Mouse (Mus musculus) embryo, embryonic 10 days (tissue): ENCODE measurements at regions not wholly inside any gene's neighbourhood (a gene's known extent, or its start where the extent isn't known, plus 50 kb on each side); places are given as distances from the start of the nearest gene placed in this dataset.
A peak's percentile ranks its signal among the peaks of the same experiment; 100 is the strongest.

Experiments
- DNase-seq: peaks from one replicate; pipeline ENCODE4 v3.0.0-alpha.2; 2015; ENCODE audit warnings: low spot score

GRCm38 (mm10) chr2:9267675-9268074 lies 613.4 kb upstream of the 4930412O13Rik start:
- no peak for DNase-seq

GRCm38 (mm10) chr2:9283441-9283840 lies 597.6 kb upstream of the 4930412O13Rik start:
- no peak for DNase-seq

GRCm38 (mm10) chr2:9285800-9286199 lies 595.3 kb upstream of the 4930412O13Rik start:
- no peak for DNase-seq

- no peak for DNase-seq
Measured at GRCm38 (mm10) chr2:9287077-9287476, 594.0 kb upstream of the 4930412O13Rik start.

- no peak for DNase-seq
Measured at GRCm38 (mm10) chr2:9287623-9288022, 593.4 kb upstream of the 4930412O13Rik start.

GRCm38 (mm10) chr2:9331630-9332352 lies 549.3 kb upstream of the 4930412O13Rik start:
- peak; percentile 18 for DNase-seq

GRCm38 (mm10) chr2:9348982-9349381 lies 532.1 kb upstream of the 4930412O13Rik start:
- no peak for DNase-seq

- DNase-seq = no peak
Measured at GRCm38 (mm10) chr2:9349994-9350393, 531.1 kb upstream of the 4930412O13Rik start.

- peak; percentile 28 for DNase-seq
Measured at GRCm38 (mm10) chr2:9352190-9352589, 528.9 kb upstream of the 4930412O13Rik start.

- no peak for DNase-seq
Measured at GRCm38 (mm10) chr2:9360020-9360419, 521.0 kb upstream of the 4930412O13Rik start.

- no peak for DNase-seq
Measured at GRCm38 (mm10) chr2:9367801-9368584, 513.1 kb upstream of the 4930412O13Rik start.

GRCm38 (mm10) chr2:9369572-9369971 lies 511.5 kb upstream of the 4930412O13Rik start:
- no peak for DNase-seq

- DNase-seq = no peak
Measured at GRCm38 (mm10) chr2:9386566-9386965, 494.5 kb upstream of the 4930412O13Rik start.

- DNase-seq = no peak
Measured at GRCm38 (mm10) chr2:9388058-9388457, 493.0 kb upstream of the 4930412O13Rik start.

GRCm38 (mm10) chr2:9395379-9395999 lies 485.6 kb upstream of the 4930412O13Rik start:
- no peak for DNase-seq

- no peak for DNase-seq
Measured at GRCm38 (mm10) chr2:9401461-9401860, 479.6 kb upstream of the 4930412O13Rik start.

GRCm38 (mm10) chr2:9402281-9402680 lies 478.8 kb upstream of the 4930412O13Rik start:
- no peak for DNase-seq

GRCm38 (mm10) chr2:9409075-9409474 lies 472.0 kb upstream of the 4930412O13Rik start:
- DNase-seq = peak; percentile 7

GRCm38 (mm10) chr2:9422686-9423085 lies 458.4 kb upstream of the 4930412O13Rik start:
- DNase-seq = no peak

- no peak for DNase-seq
Measured at GRCm38 (mm10) chr2:9423534-9423933, 457.5 kb upstream of the 4930412O13Rik start.

GRCm38 (mm10) chr2:9433110-9433940 lies 447.7 kb upstream of the 4930412O13Rik start:
- DNase-seq = peak; percentile 44
